Mouse (Mus musculus) neural tube, embryonic 12.5 days (tissue): ENCODE results near the gene Ccnb2. TPM values are rescaled to one million over a fixed set of nuclear protein-coding genes. Genes with fewer than 3 reads are reported as not detected.

Source experiments
- ATAC-seq: fragments of 200-750 bp; cut with Nextera tagmentation; 2 replicates; pipeline ENCODE4 v1.8.0; 2017; ENCODE audit warnings: low read depth, mild to moderate bottlenecking, moderate TSS enrichment, moderate library complexity; ENCODE audit not compliant: low FRiP score
- H3K27ac ChIP-seq: fragments of 300-500 bp; sonication (generic); 2 replicates; pipeline ENCODE4 v1.5.1; 2016
- H3K27me3 ChIP-seq: fragments of 300-500 bp; sonication (generic); replicated peaks from 2 replicates; pipeline ENCODE4 v1.6.1; 2016; ENCODE audit warnings: mild to moderate bottlenecking
- H3K36me3 ChIP-seq: fragments of 300-500 bp; sonication (generic); 2 replicates; pipeline ENCODE4 v1.6.1; 2016; ENCODE audit warnings: mild to moderate bottlenecking
- H3K4me1 ChIP-seq: fragments of 300-500 bp; sonication (generic); 2 replicates; pipeline ENCODE4 v1.6.1; 2016
- H3K4me2 ChIP-seq: fragments of 300-500 bp; sonication (generic); replicated peaks from 2 replicates; pipeline ENCODE4 v1.6.1; 2016; ENCODE audit warnings: mild to moderate bottlenecking
- H3K4me3 ChIP-seq: fragments of 300-500 bp; sonication (generic); 2 replicates; pipeline ENCODE4 v1.5.1; 2016
- H3K9ac ChIP-seq: fragments of 300-500 bp; sonication (generic); 2 replicates; pipeline ENCODE4 v1.6.1; 2016; ENCODE audit warnings: mild to moderate bottlenecking
- H3K9me3 ChIP-seq: fragments of 300-500 bp; sonication (generic); 2 replicates; pipeline ENCODE4 v1.6.1; 2016; ENCODE audit warnings: mild to moderate bottlenecking
- WGBS: fragments of 180-500 bp; shearing (Covaris S2); methylation state at CpG from one replicate; pipeline ENCODE4 v1.1.7; 2016; 5-methylcytosine and 5-hydroxymethylcytosine counted together
- microRNA-seq: library from miRNA; unstranded; fragments of <30 nt; microRNA quantifications from one replicate; pipeline ENCODE4, GENCODE M21; 2017
- polyA plus RNA-seq: library from polyadenylated mRNA; unstranded; fragments of >200 nt; fragmentation: Nextera tagmentation; extraction: Ambion mirVana; gene quantifications from 2 replicates; pipeline ENCODE4 v1.2.1, GENCODE M21; 2016

Ccnb2 gene
- polyA plus RNA-seq, 1 experiment from 2014 or later = 128 TPM

DNA sequence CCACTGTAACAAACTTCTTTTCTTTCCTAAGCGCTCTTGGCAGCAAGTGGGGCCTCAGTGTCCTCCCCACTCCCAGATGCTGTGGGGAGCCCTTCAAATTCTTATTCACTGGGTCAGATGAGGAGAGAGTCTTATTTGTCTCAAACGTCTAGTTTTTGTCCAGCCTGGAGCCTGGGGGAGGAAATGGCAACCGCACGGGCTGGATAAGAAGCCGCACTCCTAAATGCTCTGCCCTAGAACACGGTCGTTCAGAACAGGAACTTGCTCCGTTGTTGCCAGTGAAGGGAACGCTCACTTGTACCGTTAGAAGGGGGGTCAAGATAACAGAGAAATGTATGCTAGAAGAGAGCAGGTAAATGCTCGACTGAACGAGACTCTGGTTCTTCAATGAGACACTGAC, 39.3 kb downstream of the Ccnb2 start:
- 87% methylated on average over 12 of the region's 12 CpGs for WGBS
- Histone ChIP-seq H3K36me3 (peaks cover 19% of the 10 kb centered on the region), H3K27me3 (no peaks in the 10 kb centered on the region), H3K4me3 (no peak overlapping the region), H3K9ac (no peak overlapping the region), H3K9me3 (no peaks in the 10 kb centered on the region), H3K4me2 (no peak overlapping the region), H3K4me1 (no peaks in the 10 kb centered on the region), H3K27ac (no peak overlapping the region)
- no peak for ATAC-seq

DNA sequence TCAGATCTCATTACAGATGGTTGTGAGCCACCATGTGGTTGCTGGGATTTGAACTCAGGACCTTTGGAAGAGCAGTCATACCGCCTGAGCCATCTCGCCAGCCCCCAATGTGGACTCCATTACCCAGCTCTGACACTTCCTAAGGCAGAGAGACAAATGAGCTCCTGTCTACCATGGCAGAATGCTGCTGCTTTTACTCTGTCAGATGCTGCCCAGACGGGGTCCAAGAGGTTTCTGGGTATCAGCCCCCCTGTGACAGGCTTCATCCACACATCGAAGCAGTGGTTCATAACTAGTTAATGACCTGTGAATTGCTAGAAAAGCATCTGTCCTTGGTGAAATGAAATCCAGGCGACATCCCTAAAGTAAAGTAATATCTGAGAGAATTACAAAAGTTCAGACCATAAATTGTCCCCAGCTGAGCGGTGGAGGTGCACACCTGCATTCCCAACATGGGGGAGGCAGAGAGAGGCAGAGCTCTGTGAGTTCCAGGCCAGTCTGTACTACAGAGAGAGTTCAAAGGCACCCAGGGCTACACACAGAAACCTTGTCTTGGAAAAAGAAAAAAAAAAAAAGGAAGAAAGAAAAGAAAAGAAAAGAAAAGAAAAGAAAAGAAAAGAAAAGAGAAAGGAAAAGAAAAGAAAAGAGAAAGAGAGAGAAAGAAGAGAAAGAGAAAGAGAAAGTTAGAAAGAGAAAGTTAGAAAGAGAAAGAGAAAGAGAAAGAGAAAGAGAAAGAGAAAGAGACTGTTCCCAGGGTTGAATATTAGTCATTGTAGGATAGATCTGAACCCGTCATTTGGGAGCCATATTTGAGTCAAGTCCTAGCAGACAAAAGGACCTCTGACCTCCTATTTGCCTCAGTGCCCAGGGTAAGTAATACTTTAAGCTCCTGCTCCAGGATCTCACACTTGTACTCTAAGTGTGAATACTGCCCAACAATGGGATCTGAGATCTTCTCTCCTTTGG, 41.6 kb downstream of the Ccnb2 start:
- no peak overlapping the region for H3K27ac ChIP-seq
- H3K4me3 ChIP-seq = no peak overlapping the region
- WGBS = 85% methylated on average over 7 of the region's 7 CpGs
- no peak overlapping the region for H3K4me2 ChIP-seq
- H3K36me3 ChIP-seq = peaks cover 20% of the 10 kb centered on the region
- H3K9me3 ChIP-seq = no peaks in the 10 kb centered on the region
- ATAC-seq = no peak
- H3K27me3 ChIP-seq = no peaks in the 10 kb centered on the region
- H3K4me1 ChIP-seq = no peaks in the 10 kb centered on the region
- no peak overlapping the region for H3K9ac ChIP-seq

DNA sequence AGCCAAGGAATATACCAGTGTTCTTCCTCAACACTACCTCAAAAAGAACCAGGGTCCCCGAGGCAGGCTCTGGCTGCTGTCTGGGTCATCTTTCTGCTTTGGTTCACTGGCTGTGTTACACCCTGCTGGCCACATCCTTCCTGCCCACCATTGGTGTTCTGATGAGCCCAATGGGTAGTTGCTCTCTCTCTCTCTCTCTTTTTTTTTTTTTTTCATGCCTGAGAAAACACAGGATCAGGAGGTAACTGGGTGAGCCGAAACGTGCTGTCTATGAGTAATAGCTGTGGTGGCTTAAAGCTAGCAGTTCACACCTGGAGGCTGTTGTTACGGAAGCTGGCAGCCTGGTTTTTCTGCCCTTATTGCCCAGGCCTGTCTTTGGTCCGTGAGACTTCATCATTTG, 49.7 kb downstream of the Ccnb2 start:
- H3K36me3 ChIP-seq = peaks cover 8% of the 10 kb centered on the region; the same call in 1 of the 2 replicates
- no peak overlapping the region for H3K4me3 ChIP-seq
- WGBS = 71% methylated on average over 5 of the region's 5 CpGs
- no peak overlapping the region for H3K9ac ChIP-seq
- ATAC-seq = no peak
- H3K27ac ChIP-seq = no peak overlapping the region
- H3K4me2 ChIP-seq = no peak overlapping the region
- no peaks in the 10 kb centered on the region for H3K4me1 ChIP-seq
- no peaks in the 10 kb centered on the region for H3K27me3 ChIP-seq
- H3K9me3 ChIP-seq = no peaks in the 10 kb centered on the region

DNA sequence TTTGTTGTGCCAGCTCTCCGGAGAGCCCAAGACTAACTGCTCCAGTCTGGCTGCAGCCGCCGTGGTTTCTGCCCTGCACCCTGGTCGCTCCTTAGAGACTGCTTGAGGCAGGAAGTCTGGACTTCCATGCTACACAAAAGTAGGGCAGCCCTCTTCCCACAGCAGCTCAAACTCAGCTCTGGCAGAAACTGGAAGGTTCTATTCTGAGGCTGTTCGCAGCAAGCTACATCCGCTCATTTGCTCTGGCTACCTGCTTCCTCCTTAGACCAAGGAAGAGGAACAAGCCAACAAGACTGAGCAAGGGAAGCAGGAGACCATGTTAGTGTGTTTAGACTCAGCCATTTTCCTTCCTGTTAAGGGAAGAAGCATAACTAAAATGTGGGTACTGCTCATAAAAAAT, 54.4 kb downstream of the Ccnb2 start:
- 94% methylated on average over 6 of the region's 6 CpGs for WGBS
- Histone ChIP-seq H3K9ac (no peak overlapping the region), H3K4me1 (no peaks in the 10 kb centered on the region), H3K9me3 (no peaks in the 10 kb centered on the region), H3K27ac (no peak overlapping the region), H3K36me3 (peaks cover 12% of the 10 kb centered on the region; the same call in 1 of the 2 replicates), H3K4me2 (no peak overlapping the region), H3K27me3 (no peaks in the 10 kb centered on the region), H3K4me3 (no peak overlapping the region)
- ATAC-seq = no peak

DNA sequence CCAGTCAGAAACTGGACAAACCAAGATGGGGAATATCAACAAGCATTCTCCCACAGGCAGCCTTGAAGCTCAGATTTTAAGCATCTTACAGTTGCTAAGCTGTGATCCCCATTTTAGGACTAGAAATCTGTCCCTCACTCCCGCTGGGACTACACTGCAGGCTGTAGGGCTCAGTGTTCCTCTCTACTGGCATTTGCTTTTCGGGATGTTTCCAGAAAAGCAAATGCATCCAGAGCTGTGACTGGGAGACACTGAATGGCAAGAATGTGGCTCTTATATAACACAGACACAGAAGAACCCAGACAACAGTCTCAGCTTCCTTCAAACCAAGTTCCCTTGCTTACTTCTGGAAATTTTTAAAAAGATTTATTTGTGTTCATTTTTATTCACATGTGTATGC, 55.4 kb downstream of the Ccnb2 start:
- Histone ChIP-seq H3K4me1 (no peaks in the 10 kb centered on the region), H3K27ac (no peak overlapping the region), H3K9me3 (no peaks in the 10 kb centered on the region), H3K27me3 (no peaks in the 10 kb centered on the region), H3K4me2 (no peak overlapping the region), H3K4me3 (no peak overlapping the region), H3K9ac (no peak overlapping the region), H3K36me3 (peaks cover 12% of the 10 kb centered on the region; the same call in 1 of the 2 replicates)
- no peak for ATAC-seq
- 84% methylated on average over 2 of the region's 2 CpGs for WGBS

DNA sequence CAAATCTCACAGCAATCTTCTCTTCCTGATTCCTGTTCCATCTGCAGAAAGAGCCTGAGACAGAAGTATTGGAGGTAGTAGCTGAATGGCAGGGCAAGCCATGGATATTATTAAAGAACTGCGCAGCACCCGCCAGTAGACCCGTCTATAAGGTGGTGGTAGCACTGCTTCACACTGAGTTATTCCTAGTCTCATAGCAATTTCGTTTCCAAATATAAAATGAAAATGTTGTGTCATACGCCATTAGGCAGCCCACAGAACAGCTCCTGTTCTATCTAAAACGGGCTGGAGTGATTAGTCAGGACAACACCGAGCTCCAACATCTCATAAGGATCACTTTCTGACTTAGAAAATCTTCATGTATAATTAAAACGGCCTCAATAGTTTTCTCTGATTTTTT, 56.6 kb downstream of the Ccnb2 start:
- Histone ChIP-seq H3K4me1 (no peaks in the 10 kb centered on the region), H3K9ac (no peak overlapping the region), H3K4me3 (no peak overlapping the region), H3K4me2 (no peak overlapping the region), H3K27me3 (no peaks in the 10 kb centered on the region), H3K9me3 (no peaks in the 10 kb centered on the region), H3K36me3 (peaks cover 12% of the 10 kb centered on the region; the same call in 1 of the 2 replicates), H3K27ac (no peak overlapping the region)
- no peak for ATAC-seq
- whole genome bisulfite sequencing = 94% methylated on average over 8 of the region's 8 CpGs

DNA sequence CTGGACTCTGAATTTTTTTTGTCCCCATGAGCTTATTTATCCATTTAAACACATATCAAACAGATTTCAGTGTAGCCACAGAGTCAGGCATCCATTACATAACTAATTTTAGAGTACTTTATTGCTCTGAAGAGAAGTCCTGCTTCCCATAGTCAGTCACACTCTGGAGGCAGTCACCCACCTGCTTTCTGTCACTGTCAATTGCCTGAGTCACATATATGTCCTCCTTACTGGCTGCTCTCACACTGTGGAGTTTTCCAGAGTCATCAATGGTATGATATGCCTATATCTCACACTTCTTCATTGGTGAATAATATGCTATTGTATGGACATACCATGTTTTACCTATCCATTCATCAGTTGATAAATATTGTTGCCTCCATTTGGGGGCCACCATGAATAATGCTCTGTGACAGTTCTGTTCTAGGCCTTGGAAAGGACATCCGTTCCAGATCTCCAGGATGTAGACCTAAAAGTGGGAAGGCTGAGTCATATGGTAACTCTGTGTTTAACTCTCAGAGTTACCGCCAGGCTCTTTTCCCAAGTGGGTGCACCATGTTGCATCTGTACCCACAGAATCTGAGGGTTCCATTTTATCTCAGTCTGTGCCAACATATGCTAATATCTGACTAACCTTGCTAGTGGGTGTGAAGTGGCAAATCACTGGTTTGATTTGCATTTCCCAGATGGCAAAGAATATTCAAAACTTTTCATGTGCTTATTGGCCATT, 61.8 kb downstream of the Ccnb2 start:
- Histone ChIP-seq H3K27ac (no peak overlapping the region), H3K27me3 (no peaks in the 10 kb centered on the region), H3K9me3 (0 out of 2 replicates have a peak, but pooled peaks cover 6% of the 10 kb centered on the region), H3K4me2 (no peak overlapping the region), H3K4me1 (no peaks in the 10 kb centered on the region), H3K4me3 (no peak overlapping the region), H3K36me3 (peaks cover 9% of the 10 kb centered on the region), H3K9ac (no peak overlapping the region)
- no peak for ATAC-seq
- WGBS = 90% methylated on average over 2 of the region's 2 CpGs

Small RNA genes within 50 kb of the gene (microRNA-seq; reads per million reads assigned to microRNA genes)
- 5.0 reads per million, percentile 15 among the genes with 10 or more reads in this experiment for gene Mir5626

Other genes with a start within 250 kb of the Ccnb2 start
- gene Myo1e, start 214.2 kb downstream of the Ccnb2 start, polyA plus RNA-seq = 10.9 and 11.3 TPM in 2 replicates
- gene Rnf111, start 82.2 kb upstream of the Ccnb2 start, polyA plus RNA-seq = 45.2 and 48.2 TPM in 2 replicates
- 73.8 and 83.1 TPM in 2 replicates for gene Sltm, start 121.2 kb upstream of the Ccnb2 start, polyA plus RNA-seq
- gene Gm10642, start 234.7 kb upstream of the Ccnb2 start, polyA plus RNA-seq = 0.84 and 0.98 TPM in 2 replicates
- 22.4 and 27.7 TPM in 2 replicates for gene Mindy2, start 235.6 kb upstream of the Ccnb2 start, polyA plus RNA-seq